Mouse (Mus musculus) cerebellum, adult 2 months (tissue): ENCODE results near the gene Hip1.

Experiments
- CTCF ChIP-seq: fragments of 200-500 bp; IDR thresholded peaks from 2 replicates; pipeline ENCODE4 v1.5.1; 2011; ENCODE audit warnings: low read depth, mild to moderate bottlenecking, control low read depth, low read length, moderate library complexity, borderline replicate concordance; ENCODE audit not compliant: insufficient read depth
- POLR2A ChIP-seq: fragments of 200-500 bp; IDR thresholded peaks from 2 replicates; pipeline ENCODE4 v1.6.1; 2011; ENCODE audit warnings: low read length, control low read depth, borderline replicate concordance; ENCODE audit not compliant: insufficient read depth

DNA sequence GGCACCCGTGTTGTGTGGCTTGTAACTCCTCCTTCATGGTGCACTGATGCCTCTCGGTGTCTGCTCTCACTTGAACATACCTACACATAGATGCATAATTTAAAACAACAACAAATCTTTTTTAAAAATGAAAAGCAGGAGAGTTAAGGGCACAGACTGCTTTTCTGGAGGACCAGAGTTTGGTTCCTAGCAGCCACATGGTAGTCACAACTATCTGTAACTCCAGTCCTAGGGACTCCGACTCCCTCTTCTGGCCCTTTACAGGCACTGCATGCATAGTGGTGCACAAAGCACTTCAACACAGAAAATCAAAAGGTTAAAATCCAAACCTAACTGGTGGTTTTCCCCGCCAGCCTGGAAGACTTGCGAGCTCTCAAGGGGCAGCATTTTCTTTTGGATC is 171.3 kb downstream of the Hip1 start:
- TF ChIP-seq POLR2A (no peak), CTCF (0 out of 2 replicates have a peak, but pooled peaks have one; percentile 10)
